Mouse (Mus musculus): ENCODE measurements at regions not wholly inside any gene's neighbourhood (a gene's known extent, or its start where the extent isn't known, plus 50 kb on each side); places are given as distances from the start of the nearest gene placed in this dataset.
"Not testable (repeated sequence)": the region's sequence is repeated elsewhere in the genome, so short reads cannot be mapped to it uniquely, and the experiment has no call there.

GRCm38 (mm10) chr4:64432097-64432496 is 385.3 kb upstream of the Tnc start:
- Histone ChIP-seq H3K27me3 (ENCODE audit: insufficient read depth, poor library complexity, severe bottlenecking) (no peaks in the 10 kb centered on the region), H3K27ac (no peak overlapping the region), H3K9me3 (no peaks in the 10 kb centered on the region), H3K4me3 (no peak overlapping the region), H3K36me3 (no peaks in the 10 kb centered on the region), H3K4me1 (replicated peaks) (no peaks in the 10 kb centered on the region)
- DNase-seq (ENCODE audit: low spot score) = no peak
- 93% methylated on average over 1 of the region's 1 CpGs for WGBS

GRCm38 (mm10) chr4:64437744-64438594 is 391.2 kb upstream of the Tnc start:
- H3K27ac ChIP-seq = no peak overlapping the region
- 64% methylated on average over 13 of the region's 13 CpGs for WGBS
- H3K36me3 ChIP-seq = no peaks in the 10 kb centered on the region
- no peaks in the 10 kb centered on the region for H3K9me3 ChIP-seq
- DNase-seq (ENCODE audit: low spot score) = peak; percentile 44
- no peaks in the 10 kb centered on the region for H3K4me1 ChIP-seq (replicated peaks)
- no peaks in the 10 kb centered on the region for H3K27me3 ChIP-seq (ENCODE audit: insufficient read depth, poor library complexity, severe bottlenecking)
- H3K4me3 ChIP-seq = no peak overlapping the region

GRCm38 (mm10) chr4:64451442-64451841 is 404.6 kb upstream of the Tnc start:
- Histone ChIP-seq H3K27me3 (ENCODE audit: insufficient read depth, poor library complexity, severe bottlenecking) (no peaks in the 10 kb centered on the region), H3K4me3 (no peak overlapping the region), H3K27ac (no peak overlapping the region), H3K4me1 (replicated peaks) (no peaks in the 10 kb centered on the region), H3K9me3 (no peaks in the 10 kb centered on the region), H3K36me3 (no peaks in the 10 kb centered on the region)
- DNase-seq (ENCODE audit: low spot score) = no peak
- WGBS = 86% methylated on average over 1 of the region's 1 CpGs

GRCm38 (mm10) chr4:64451946-64452345 is 405.1 kb upstream of the Tnc start:
- WGBS = 33% methylated on average over 1 of the region's 1 CpGs
- no peaks in the 10 kb centered on the region for H3K36me3 ChIP-seq
- no peaks in the 10 kb centered on the region for H3K9me3 ChIP-seq
- H3K4me3 ChIP-seq = no peak overlapping the region
- no peaks in the 10 kb centered on the region for H3K4me1 ChIP-seq (replicated peaks)
- DNase-seq (ENCODE audit: low spot score) = no peak
- no peaks in the 10 kb centered on the region for H3K27me3 ChIP-seq (ENCODE audit: insufficient read depth, poor library complexity, severe bottlenecking)
- no peak overlapping the region for H3K27ac ChIP-seq

- 94% methylated on average over 1 of the region's 1 CpGs for WGBS
- Histone ChIP-seq H3K27ac (no peak overlapping the region), H3K9me3 (no peaks in the 10 kb centered on the region), H3K4me3 (no peak overlapping the region), H3K36me3 (no peaks in the 10 kb centered on the region), H3K4me1 (replicated peaks) (no peaks in the 10 kb centered on the region), H3K27me3 (ENCODE audit: insufficient read depth, poor library complexity, severe bottlenecking) (no peaks in the 10 kb centered on the region)
- DNase-seq (ENCODE audit: low spot score) = no peak
Measured at GRCm38 (mm10) chr4:64492260-64492962, 445.6 kb upstream of the Tnc start.

- not testable (repeated sequence) for H3K4me1 ChIP-seq (replicated peaks); H3K9me3 ChIP-seq; H3K27me3 ChIP-seq (ENCODE audit: insufficient read depth, poor library complexity, severe bottlenecking); H3K27ac ChIP-seq; H3K36me3 ChIP-seq; H3K4me3 ChIP-seq
- DNase-seq (ENCODE audit: low spot score) = peak; percentile 9
Measured at GRCm38 (mm10) chr4:64497759-64498158, 450.9 kb upstream of the Tnc start.

GRCm38 (mm10) chr4:64500635-64501395 is 454.0 kb upstream of the Tnc start:
- no peak overlapping the region for H3K27ac ChIP-seq
- 89% methylated on average over 5 of the region's 5 CpGs for WGBS
- no peaks in the 10 kb centered on the region for H3K9me3 ChIP-seq
- no peaks in the 10 kb centered on the region for H3K4me1 ChIP-seq (replicated peaks)
- H3K36me3 ChIP-seq = no peaks in the 10 kb centered on the region
- DNase-seq (ENCODE audit: low spot score) = no peak
- no peaks in the 10 kb centered on the region for H3K27me3 ChIP-seq (ENCODE audit: insufficient read depth, poor library complexity, severe bottlenecking)
- H3K4me3 ChIP-seq = no peak overlapping the region

GRCm38 (mm10) chr4:64521883-64522282 is 475.1 kb upstream of the Tnc start:
- no peak for DNase-seq (ENCODE audit: low spot score)
- no peaks in the 10 kb centered on the region for H3K36me3 ChIP-seq
- no peaks in the 10 kb centered on the region for H3K27me3 ChIP-seq (ENCODE audit: insufficient read depth, poor library complexity, severe bottlenecking)
- H3K4me1 ChIP-seq (replicated peaks) = no peaks in the 10 kb centered on the region
- no peaks in the 10 kb centered on the region for H3K9me3 ChIP-seq
- no peak overlapping the region for H3K27ac ChIP-seq
- no peak overlapping the region for H3K4me3 ChIP-seq

GRCm38 (mm10) chr4:64527724-64528332 is 481.0 kb upstream of the Tnc start:
- no peak overlapping the region for H3K27ac ChIP-seq
- H3K4me3 ChIP-seq = no peak overlapping the region
- no peak for DNase-seq (ENCODE audit: low spot score)
- H3K9me3 ChIP-seq = no peaks in the 10 kb centered on the region
- H3K36me3 ChIP-seq = no peaks in the 10 kb centered on the region
- H3K4me1 ChIP-seq (replicated peaks) = no peaks in the 10 kb centered on the region
- H3K27me3 ChIP-seq (ENCODE audit: insufficient read depth, poor library complexity, severe bottlenecking) = no peaks in the 10 kb centered on the region
- 89% methylated on average over 4 of the region's 4 CpGs for WGBS

GRCm38 (mm10) chr4:64530585-64530984 is 483.8 kb upstream of the Tnc start:
- no peaks in the 10 kb centered on the region for H3K27me3 ChIP-seq (ENCODE audit: insufficient read depth, poor library complexity, severe bottlenecking)
- H3K4me3 ChIP-seq = no peak overlapping the region
- peak; percentile 4 for DNase-seq (ENCODE audit: low spot score)
- H3K36me3 ChIP-seq = no peaks in the 10 kb centered on the region
- no peaks in the 10 kb centered on the region for H3K9me3 ChIP-seq
- 75% methylated on average over 4 of the region's 4 CpGs for WGBS
- no peak overlapping the region for H3K27ac ChIP-seq
- no peaks in the 10 kb centered on the region for H3K4me1 ChIP-seq (replicated peaks)

- H3K4me1 ChIP-seq (replicated peaks) = no peaks in the 10 kb centered on the region
- H3K27ac ChIP-seq = no peak overlapping the region
- H3K4me3 ChIP-seq = no peak overlapping the region
- H3K36me3 ChIP-seq = no peaks in the 10 kb centered on the region
- no peaks in the 10 kb centered on the region for H3K27me3 ChIP-seq (ENCODE audit: insufficient read depth, poor library complexity, severe bottlenecking)
- no peak for DNase-seq (ENCODE audit: low spot score)
- H3K9me3 ChIP-seq = no peaks in the 10 kb centered on the region
- 29% methylated on average over 3 of the region's 3 CpGs for WGBS
Measured at GRCm38 (mm10) chr4:64533019-64533418, 486.2 kb upstream of the Tnc start.

GRCm38 (mm10) chr4:64535554-64536253 is 488.9 kb upstream of the Tnc start:
- Histone ChIP-seq H3K4me1 (replicated peaks) (no peaks in the 10 kb centered on the region), H3K27me3 (ENCODE audit: insufficient read depth, poor library complexity, severe bottlenecking) (no peaks in the 10 kb centered on the region), H3K9me3 (no peaks in the 10 kb centered on the region), H3K36me3 (no peaks in the 10 kb centered on the region), H3K27ac (no peak overlapping the region), H3K4me3 (no peak overlapping the region)
- 70% methylated on average over 6 of the region's 6 CpGs for WGBS
- DNase-seq (ENCODE audit: low spot score) = no peak

Data from hindbrain, embryonic 10.5 days (tissue).